Mouse (Mus musculus) forebrain, postnatal 0 days (tissue): ENCODE measurements around the gene Ddx42. TPM values are rescaled to one million over a fixed set of nuclear protein-coding genes. Genes with fewer than 3 reads are reported as not detected.

Source experiments
- ATAC-seq: fragments of 200-750 bp; cut with Nextera tagmentation; 2 replicates; pipeline ENCODE4 v1.8.0; 2017; ENCODE audit warnings: mild to moderate bottlenecking, moderate library complexity
- DNase-seq: peaks from one replicate; pipeline ENCODE4 v3.0.0-alpha.2; 2015
- H3K27ac ChIP-seq: fragments of 300-500 bp; sonication (generic); 2 replicates; pipeline ENCODE4 v1.5.1; 2014; ENCODE audit warnings: low read depth, mild to moderate bottlenecking, antibody characterized with exemption, low read length, moderate library complexity, mixed read lengths
- H3K27me3 ChIP-seq: fragments of 300-500 bp; sonication (generic); 2 replicates; pipeline ENCODE4 v1.6.1; 2014; ENCODE audit warnings: mild to moderate bottlenecking, low read length, mixed read lengths; ENCODE audit not compliant: insufficient read depth
- H3K36me3 ChIP-seq: fragments of 300-500 bp; sonication (generic); 2 replicates; pipeline ENCODE4 v1.6.1; 2014; ENCODE audit warnings: mild to moderate bottlenecking, moderate library complexity; ENCODE audit not compliant: insufficient read depth
- H3K4me1 ChIP-seq: fragments of 300-500 bp; sonication (generic); 2 replicates; pipeline ENCODE4 v1.6.1; 2014; ENCODE audit warnings: antibody characterized with exemption; ENCODE audit not compliant: insufficient read depth
- H3K4me2 ChIP-seq: fragments of 300-500 bp; sonication (generic); 2 replicates; pipeline ENCODE4 v1.6.1; 2014; ENCODE audit warnings: low read depth, mild to moderate bottlenecking, moderate library complexity
- H3K4me3 ChIP-seq: fragments of 300-500 bp; sonication (generic); 2 replicates; pipeline ENCODE4 v1.5.1; 2014; ENCODE audit warnings: low read depth, low read length, mixed read lengths
- H3K9ac ChIP-seq: fragments of 300-500 bp; sonication (generic); 2 replicates; pipeline ENCODE4 v1.6.1; 2014; ENCODE audit warnings: mild to moderate bottlenecking
- H3K9me3 ChIP-seq: fragments of 300-500 bp; sonication (generic); 2 replicates; pipeline ENCODE4 v1.6.1; 2016; ENCODE audit warnings: low read length
- CTCF ChIP-seq: sonication (generic); IDR thresholded peaks from 2 replicates; pipeline ENCODE4 v1.5.1; 2016; ENCODE audit warnings: antibody characterized with exemption, control low read depth, low read depth
- WGBS: fragments of 180-500 bp; shearing (Covaris S2); extraction: QIAGEN DNeasy Blood & Tissue Kit; methylation state at CpG from one replicate; pipeline ENCODE4 v1.1.7; 2014; 5-methylcytosine and 5-hydroxymethylcytosine counted together
- polyA plus RNA-seq: library from polyadenylated mRNA; unstranded; fragments of >200 nt; fragmentation: Nextera tagmentation; extraction: Ambion mirVana; gene quantifications from 2 replicates; pipeline ENCODE4 v1.2.1, GENCODE M21; 2015
- total RNA-seq: library from RNA; depleted of rRNA; stranded (reverse); fragments of >200 nt; gene quantifications from 2 replicates; pipeline ENCODE4 v1.2.3, GENCODE M21; 2014

Gene Ddx42
- total and polyA plus RNA-seq, 2 experiments from 2014 or later: 62.2 to 76.3 TPM

- no peak for TF ChIP-seq CTCF
- DNase-seq (no peak), ATAC-seq (no peak)
- no peaks in the 10 kb centered on the region for H3K27me3 ChIP-seq
- H3K36me3 ChIP-seq: peaks cover 67% of the 10 kb centered on the region
- H3K27ac ChIP-seq: no peak overlapping the region
- no peaks in the 10 kb centered on the region for H3K4me1 ChIP-seq
- H3K4me3 ChIP-seq: no peak overlapping the region
- H3K4me2 ChIP-seq: no peak overlapping the region
- no peak overlapping the region for H3K9ac ChIP-seq
- no peaks in the 10 kb centered on the region for H3K9me3 ChIP-seq
- WGBS: 83% methylated on average over 14 of the region's 14 CpGs
These were observed 44.2 kb downstream of the Ddx42 start for GRCm38 (mm10) chr11:106260826-106261450.

- H3K36me3 ChIP-seq: peaks cover 69% of the 10 kb centered on the region
These were observed 47.2 kb downstream of the Ddx42 start for GRCm38 (mm10) chr11:106263963-106264362.

GRCm38 (mm10) chr11:106264988-106265387, 48.3 kb downstream of the Ddx42 start:
- Histone ChIP-seq H3K4me3 (no peak overlapping the region), H3K9ac (no peak overlapping the region), H3K27me3 (no peaks in the 10 kb centered on the region), H3K9me3 (no peaks in the 10 kb centered on the region), H3K36me3 (peaks cover 69% of the 10 kb centered on the region), H3K4me2 (no peak overlapping the region), H3K4me1 (no peaks in the 10 kb centered on the region), H3K27ac (no peak overlapping the region)
- DNase-seq (no peak), ATAC-seq (no peak)
- 91% methylated on average over 15 of the region's 15 CpGs for WGBS
- TF ChIP-seq CTCF: no peak

More at GRCm38 (mm10) chr11:106263963-106264362, 47.2 kb downstream of the Ddx42 start:
- no peak overlapping the region for H3K9ac ChIP-seq
- DNase-seq: no peak
- H3K27ac ChIP-seq: no peak overlapping the region
- no peaks in the 10 kb centered on the region for H3K4me1 ChIP-seq
- H3K9me3 ChIP-seq: no peaks in the 10 kb centered on the region
- no peak for TF ChIP-seq CTCF
- no peaks in the 10 kb centered on the region for H3K27me3 ChIP-seq
- no peak overlapping the region for H3K4me2 ChIP-seq
- no peak overlapping the region for H3K4me3 ChIP-seq
- ATAC-seq: no peak
- 93% methylated on average over 9 of the region's 9 CpGs for WGBS

GRCm38 (mm10) chr11:106265570-106265969, 48.8 kb downstream of the Ddx42 start:
- Histone ChIP-seq H3K27ac (no peak overlapping the region), H3K4me1 (no peaks in the 10 kb centered on the region), H3K4me3 (no peak overlapping the region), H3K27me3 (no peaks in the 10 kb centered on the region), H3K9me3 (no peaks in the 10 kb centered on the region), H3K36me3 (peaks cover 68% of the 10 kb centered on the region), H3K4me2 (no peak overlapping the region), H3K9ac (no peak overlapping the region)
- ATAC-seq (no peak), DNase-seq (no peak)
- TF ChIP-seq CTCF: no peak
- 98% methylated on average over 4 of the region's 4 CpGs for WGBS

- DNase-seq (no peak), ATAC-seq (no peak)
- Histone ChIP-seq H3K4me3 (no peak overlapping the region), H3K4me2 (no peak overlapping the region), H3K36me3 (peaks cover 60% of the 10 kb centered on the region), H3K27ac (no peak overlapping the region), H3K4me1 (peaks cover 5% of the 10 kb centered on the region), H3K9ac (no peak overlapping the region), H3K9me3 (no peaks in the 10 kb centered on the region), H3K27me3 (no peaks in the 10 kb centered on the region)
- 92% methylated on average over 10 of the region's 10 CpGs for WGBS
- TF ChIP-seq CTCF: no peak
These were observed 49.7 kb downstream of the Ddx42 start for GRCm38 (mm10) chr11:106266431-106266830.

- H3K4me3 ChIP-seq: no peak overlapping the region
- ATAC-seq: no peak
These were observed 50.7 kb downstream of the Ddx42 start for GRCm38 (mm10) chr11:106267311-106267852.

GRCm38 (mm10) chr11:106267871-106268270, 51.1 kb downstream of the Ddx42 start:
- Histone ChIP-seq H3K9ac (no peak overlapping the region), H3K4me1 (peaks cover 8% of the 10 kb centered on the region), H3K4me2 (no peak overlapping the region), H3K4me3 (no peak overlapping the region), H3K36me3 (peaks cover 46% of the 10 kb centered on the region), H3K27ac (peak overlapping the region; percentile 21; the same call in 1 of the 2 replicates), H3K27me3 (no peaks in the 10 kb centered on the region), H3K9me3 (no peaks in the 10 kb centered on the region)
- DNase-seq (no peak), ATAC-seq (no peak)
- no peak for TF ChIP-seq CTCF
- WGBS: 80% methylated on average over 5 of the region's 5 CpGs

More at GRCm38 (mm10) chr11:106267311-106267852, 50.7 kb downstream of the Ddx42 start:
- Histone ChIP-seq H3K27ac (peak overlapping the region; percentile 21; the same call in 1 of the 2 replicates), H3K27me3 (no peaks in the 10 kb centered on the region), H3K36me3 (peaks cover 51% of the 10 kb centered on the region), H3K4me2 (no peak overlapping the region), H3K9me3 (no peaks in the 10 kb centered on the region), H3K9ac (0 out of 2 replicates have a peak overlapping the region, but pooled peaks have one; percentile 18), H3K4me1 (peaks cover 8% of the 10 kb centered on the region)
- 72% methylated on average over 15 of the region's 15 CpGs for WGBS
- TF ChIP-seq CTCF: no peak
- no peak for DNase-seq
